Comparison of ENCODE assay signal across 23 mouse cellular contexts in genomic region chr3:153560897-153561296, GRCm38 (mm10).
A peak's percentile ranks its signal among the peaks of the same experiment; 100 is the strongest.
DNase-seq lines count a peak whose midpoint lies in the region; ATAC-seq lines count a peak whose summit lies in the region.
"Had no signal": no experiment of that assay in that cellular context is flagged by ENCODE, and none has a peak within 500 bp of the region (broad histone marks: within the 10 kb centered on the region; RNA-seq: fewer than 3 reads in every experiment).

No protein-coding gene starts in this region.

- peak; percentile 82 for ATAC-seq in intestine, embryonic 15.5 days
- ATAC-seq: CD4-positive, CD25-positive, alpha-beta regulatory T cell, adult 4 months; forebrain, embryonic 15.5 days had no signal

- no peaks in the 10 kb centered on the region for H3K36me3 ChIP-seq in intestine, embryonic 15.5 days
- H3K36me3 ChIP-seq: embryonic facial prominence, embryonic 15.5 days; forebrain, embryonic 10.5 days; forebrain, embryonic 15.5 days; heart, embryonic 12.5 days; hindbrain, embryonic 10.5 days had no signal

- no peaks in the 10 kb centered on the region for H3K27me3 ChIP-seq in intestine, embryonic 15.5 days (replicated peaks)
- H3K27me3 ChIP-seq: embryonic facial prominence, embryonic 15.5 days; forebrain, embryonic 15.5 days; heart, embryonic 12.5 days had no signal

- H3K9me3 ChIP-seq in intestine, embryonic 15.5 days, result no peaks in the 10 kb centered on the region
- H3K9me3 ChIP-seq: embryonic facial prominence, embryonic 15.5 days; forebrain, embryonic 10.5 days; forebrain, embryonic 15.5 days; G1E; heart, embryonic 12.5 days; hindbrain, embryonic 10.5 days had no signal

- no peak overlapping the region for H3K4me2 ChIP-seq in intestine, embryonic 15.5 days (replicated peaks)
- H3K4me2 ChIP-seq: embryonic facial prominence, embryonic 15.5 days; forebrain, embryonic 15.5 days; heart, embryonic 12.5 days; hindbrain, embryonic 14.5 days had no signal

- no peak overlapping the region for H3K4me3 ChIP-seq in intestine, embryonic 15.5 days (replicated peaks)
- H3K4me3 ChIP-seq: embryonic facial prominence, embryonic 15.5 days; erythroblast, embryonic 14.5 days; forebrain, embryonic 10.5 days; forebrain, embryonic 15.5 days; heart, adult 2 months; heart, embryonic 12.5 days; hindbrain, embryonic 10.5 days had no signal

- DNase-seq in heart, adult 11 months, result peak; percentile 75
- DNase-seq in heart, adult 8-10 months (ENCODE audit: low spot score), result no peak
- peak; percentile 14 for DNase-seq in kidney, adult 9 months
- no peak for DNase-seq in kidney, postnatal 10 days
- peak; percentile 68 for DNase-seq in yolk sac, embryonic 10.5 days (ENCODE audit: low spot score)
- no peak for DNase-seq in adrenal gland, postnatal 10 days
- DNase-seq: adrenal gland, adult 8-10 months; B cell, adult 2 months; cerebellum, adult 11 months; cerebellum, adult 8-10 months; cerebellum, postnatal 14 days; embryo, embryonic 11 days; heart, adult 2 months had no signal

- WGBS in intestine, embryonic 15.5 days, result 51% methylated on average over 6 of the region's 6 CpGs

- no peak overlapping the region for H3K27ac ChIP-seq in intestine, embryonic 15.5 days
- H3K27ac ChIP-seq: embryonic facial prominence, embryonic 15.5 days; forebrain, embryonic 10.5 days; forebrain, embryonic 15.5 days; heart, adult 2 months; hindbrain, embryonic 10.5 days; hindbrain, embryonic 14.5 days had no signal

- no peak overlapping the region for H3K9ac ChIP-seq in intestine, embryonic 15.5 days
- H3K9ac ChIP-seq: embryonic facial prominence, embryonic 15.5 days; forebrain, embryonic 15.5 days; heart, embryonic 12.5 days; hindbrain, embryonic 14.5 days had no signal

- no peaks in the 10 kb centered on the region for H3K4me1 ChIP-seq in intestine, embryonic 15.5 days (replicated peaks)
- H3K4me1 ChIP-seq: embryonic facial prominence, embryonic 15.5 days; forebrain, embryonic 10.5 days; forebrain, embryonic 15.5 days; hindbrain, embryonic 10.5 days had no signal

Comparison
In these comparisons a context has a peak if more than half of its experiments do, and no peak if none do; other contexts are left out.
1. DNase-seq: peak in heart, adult 11 months (single experiment), kidney, adult 9 months (single experiment) and yolk sac, embryonic 10.5 days (single experiment); none in heart, adult 8-10 months (single experiment), kidney, postnatal 10 days (single experiment) and adrenal gland, postnatal 10 days (single experiment).